Mouse (Mus musculus) heart, embryonic 14.5 days (tissue): ENCODE measurements around the gene Adprhl1. TPM values are rescaled to one million over a fixed set of nuclear protein-coding genes. Genes with fewer than 3 reads are reported as not detected.

Experiments used
- ATAC-seq: fragments of 200-750 bp; cut with Nextera tagmentation; 2 replicates; pipeline ENCODE4 v1.8.0; 2017; ENCODE audit warnings: low read depth, moderate TSS enrichment; ENCODE audit not compliant: insufficient number of reproducible peaks, insufficient read depth, low FRiP score
- H3K27ac ChIP-seq, 2 experiments: fragments of 200-500 bp in 1 of 2; fragments of 300-500 bp in 1 of 2; sonication (generic) in 1 of 2; replicated peaks in 1 of 2; 2 replicates each; pipeline ENCODE4 v1.5.1; 2012 to 2014; ENCODE audit warnings: low read depth in 2 of 2, low read length in 2 of 2, control low read depth in 1 of 2, mild to moderate bottlenecking in 1 of 2, mixed read lengths in 1 of 2; ENCODE audit not compliant: control insufficient read depth in 1 of 2, insufficient read depth in 1 of 2
- H3K27me3 ChIP-seq: fragments of 300-500 bp; sonication (generic); 2 replicates; pipeline ENCODE4 v1.6.1; 2014; ENCODE audit warnings: mild to moderate bottlenecking, low read length, control low read depth; ENCODE audit not compliant: control insufficient read depth, insufficient read depth
- H3K36me3 ChIP-seq: fragments of 300-500 bp; sonication (generic); 2 replicates; pipeline ENCODE4 v1.6.1; 2014; ENCODE audit warnings: mild to moderate bottlenecking, control low read depth, low read length, mixed read lengths; ENCODE audit not compliant: control insufficient read depth, insufficient read depth
- H3K4me1 ChIP-seq, 2 experiments: fragments of 200-500 bp in 1 of 2; fragments of 300-500 bp in 1 of 2; sonication (generic) in 1 of 2; 2 replicates each; pipeline ENCODE4 v1.6.1; 2012 to 2014; ENCODE audit warnings: low read length in 2 of 2, control low read depth in 1 of 2, mixed read lengths in 1 of 2; ENCODE audit not compliant: control insufficient read depth in 2 of 2, insufficient read depth in 2 of 2
- H3K4me2 ChIP-seq: fragments of 300-500 bp; sonication (generic); 2 replicates; pipeline ENCODE4 v1.6.1; 2014; ENCODE audit warnings: mild to moderate bottlenecking, low read length
- H3K4me3 ChIP-seq, 2 experiments: fragments of 200-500 bp in 1 of 2; fragments of 300-500 bp in 1 of 2; sonication (generic) in 1 of 2; 2 replicates each; pipeline ENCODE4 v1.5.1; 2012 to 2014; ENCODE audit warnings: low read length in 2 of 2, mild to moderate bottlenecking in 2 of 2, control low read depth in 1 of 2, low read depth in 1 of 2, moderate library complexity in 1 of 2; ENCODE audit not compliant: control insufficient read depth in 1 of 2, insufficient read depth in 1 of 2
- H3K9ac ChIP-seq: fragments of 300-500 bp; sonication (generic); 2 replicates; pipeline ENCODE4 v1.6.1; 2014; ENCODE audit warnings: mild to moderate bottlenecking, low read length
- H3K9me3 ChIP-seq: fragments of 300-500 bp; sonication (generic); 2 replicates; pipeline ENCODE4 v1.6.1; 2016; ENCODE audit warnings: low read length, control low read depth; ENCODE audit not compliant: control insufficient read depth
- WGBS: fragments of 180-500 bp; shearing (Covaris S2); extraction: QIAGEN DNeasy Blood & Tissue Kit; methylation state at CpG from one replicate; pipeline ENCODE4 v1.1.7; 2014; 5-methylcytosine and 5-hydroxymethylcytosine counted together
- microRNA counts: library from miRNA; unstranded; fragments of <30 nt; microRNA quantifications from one replicate; lab custom pipeline; 2016
- microRNA-seq: library from miRNA; unstranded; fragments of <30 nt; microRNA quantifications from one replicate; pipeline ENCODE4, GENCODE M21; 2016
- polyA plus RNA-seq: library from polyadenylated mRNA; unstranded; fragments of >200 nt; fragmentation: Nextera tagmentation; extraction: Ambion mirVana; gene quantifications from 2 replicates; pipeline ENCODE4 v1.2.1, GENCODE M21; 2014

Gene Adprhl1
- polyA plus RNA-seq, 1 experiment from 2014 or later: 239 TPM

DNA sequence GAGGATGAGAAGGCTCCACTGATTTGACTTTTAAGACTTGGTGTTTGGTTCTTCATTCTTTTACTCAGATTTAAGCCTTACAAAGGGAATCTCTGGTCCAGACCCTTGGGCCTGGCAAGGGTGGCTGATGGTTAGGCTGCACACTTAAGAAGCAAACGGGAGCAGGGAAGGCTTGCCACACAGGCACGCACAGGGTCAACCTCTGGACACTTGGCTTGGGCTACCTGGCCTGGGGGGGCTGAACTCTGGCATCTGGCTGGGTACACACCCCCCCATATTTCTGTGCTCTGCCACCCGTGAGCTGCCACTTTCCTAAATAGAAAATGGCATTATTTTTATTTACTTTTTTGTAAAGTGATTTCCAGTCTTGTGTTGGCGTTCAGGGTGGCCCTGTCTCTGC, 79.2 kb downstream of the Adprhl1 start:
- 86% methylated on average over 4 of the region's 4 CpGs for WGBS
- Histone ChIP-seq H3K4me2 (no peak overlapping the region), H3K27me3 (no peaks in the 10 kb centered on the region), H3K9ac (no peak overlapping the region), H3K9me3 (no peaks in the 10 kb centered on the region), H3K36me3 (peaks cover 91% of the 10 kb centered on the region), H3K4me3 (no peak overlapping the region), H3K4me1 (peaks cover 12 to 18% of the 10 kb centered on the region in 2 experiments), H3K27ac (no peak overlapping the region)
- ATAC-seq: no peak

DNA sequence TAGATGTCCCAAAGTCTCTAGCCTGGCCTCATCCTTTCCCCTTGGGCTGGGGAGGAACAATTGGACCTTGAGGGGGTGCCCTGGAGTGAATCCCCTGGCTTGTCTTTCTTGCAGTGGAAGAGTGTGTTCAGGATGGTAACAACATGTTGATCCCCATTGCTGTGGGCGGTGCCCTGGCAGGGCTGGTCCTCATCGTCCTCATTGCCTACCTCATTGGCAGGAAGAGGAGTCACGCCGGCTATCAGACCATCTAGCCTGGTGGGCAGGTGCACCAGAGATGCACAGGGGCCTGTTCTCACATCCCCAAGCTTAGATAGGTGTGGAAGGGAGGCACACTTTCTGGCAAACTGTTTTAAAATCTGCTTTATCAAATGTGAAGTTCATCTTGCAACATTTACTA, 79.7 kb downstream of the Adprhl1 start:
- Histone ChIP-seq H3K27me3 (no peaks in the 10 kb centered on the region), H3K4me3 (no peak overlapping the region), H3K9ac (no peak overlapping the region), H3K27ac (no peak overlapping the region), H3K36me3 (peaks cover 96% of the 10 kb centered on the region), H3K4me1 (peaks cover 10 to 17% of the 10 kb centered on the region in 2 experiments), H3K9me3 (no peaks in the 10 kb centered on the region), H3K4me2 (no peak overlapping the region)
- no peak for ATAC-seq
- 80% methylated on average over 4 of the region's 4 CpGs for WGBS

MicroRNAs encoded within 50 kb of the gene (microRNA counts, 519-probe panel; counts per million panel counts)
- microRNA mmu-miR-1968 (lab: Ali Mortazavi, UCI): 322 counts per million, percentile 70 among the panel's probes with 10 or more counts

Small RNA genes within 50 kb of the gene (microRNA-seq; reads per million reads assigned to microRNA genes)
- gene Mir1968: 29.1 reads per million, percentile 35 among the genes with 10 or more reads in this experiment

Other genes starting within 250 kb of the Adprhl1 start
- gene F7, start 228.1 kb downstream of the Adprhl1 start, polyA plus RNA-seq: not detected in 2 replicates
- 0.96 and 1.2 TPM in 2 replicates for gene F10, start 216.9 kb downstream of the Adprhl1 start, polyA plus RNA-seq
- 0.28 and 0.54 TPM in 2 replicates for gene Proz, start 193.2 kb downstream of the Adprhl1 start, polyA plus RNA-seq
- gene Pcid2, start 148.7 kb downstream of the Adprhl1 start, polyA plus RNA-seq: 22.5 and 23.2 TPM in 2 replicates
- 109 and 114 TPM in 2 replicates for gene Cul4a, start 148.5 kb downstream of the Adprhl1 start, polyA plus RNA-seq
- 355 and 361 TPM in 2 replicates for gene Lamp1, start 95.0 kb downstream of the Adprhl1 start, polyA plus RNA-seq
- gene Grtp1, start 53.5 kb downstream of the Adprhl1 start, polyA plus RNA-seq: 19.6 and 21.3 TPM in 2 replicates
- gene Dcun1d2, start 34.0 kb upstream of the Adprhl1 start, polyA plus RNA-seq: 30.4 and 30.9 TPM in 2 replicates
- 37.2 and 39.6 TPM in 2 replicates for gene Tmco3, start 34.0 kb upstream of the Adprhl1 start, polyA plus RNA-seq
- gene Tfdp1, start 84.6 kb upstream of the Adprhl1 start, polyA plus RNA-seq: 79.0 and 82.2 TPM in 2 replicates
- gene Atp4b, start 142.7 kb upstream of the Adprhl1 start, polyA plus RNA-seq: not detected in 2 replicates
- gene Grk1, start 150.9 kb upstream of the Adprhl1 start, polyA plus RNA-seq: not detected in 2 replicates
- 0.97 and 1.6 TPM in 2 replicates for gene Tmem255b, start 181.0 kb upstream of the Adprhl1 start, polyA plus RNA-seq
- 123 and 151 TPM in 2 replicates for gene Gas6, start 240.3 kb upstream of the Adprhl1 start, polyA plus RNA-seq